Comparison of ENCODE assay signal across 28 mouse cellular contexts in the genomic region with DNA sequence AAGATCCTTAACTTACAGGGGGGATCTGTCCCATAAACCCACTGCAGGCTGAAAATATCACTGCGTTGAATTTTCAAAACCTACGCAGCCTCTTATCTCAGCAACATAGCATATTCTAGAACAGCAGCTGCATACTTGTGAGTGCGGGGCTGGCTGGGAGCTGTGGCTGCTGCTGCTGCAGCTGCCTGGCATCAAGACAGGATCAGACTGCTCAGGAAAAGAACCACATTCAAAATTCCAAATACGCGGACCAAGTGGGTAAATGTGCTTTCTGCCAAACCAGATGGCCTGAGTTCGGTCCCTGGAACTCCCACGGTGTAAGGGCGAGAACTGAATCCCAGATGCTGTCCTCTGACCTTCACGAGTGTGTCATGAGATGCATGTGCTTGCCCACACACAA. TPM values are rescaled to one million over a fixed set of nuclear protein-coding genes. Genes with fewer than 3 reads are reported as not detected.
DNase-seq lines count a peak whose midpoint lies in the region; ATAC-seq lines count a peak whose summit lies in the region.
"Had no signal": no experiment of that assay in that cellular context is flagged by ENCODE, and none has a peak within 500 bp of the region (broad histone marks: within the 10 kb centered on the region; RNA-seq: fewer than 3 reads in every experiment).

No protein-coding gene starts in this region.

- no peak for ATAC-seq in forebrain, embryonic 14.5 days
- ATAC-seq in forebrain, embryonic 16.5 days = no peak
- no peak for ATAC-seq in erythroblast, adult 5-6 weeks (replicated peaks; ENCODE audit: low FRiP score, poor library complexity, severe bottlenecking)
- ATAC-seq: activated CD4-positive, CD25-positive, alpha-beta regulatory T cell, adult 4 months had no signal

- no peak overlapping the region; the same call in 1 of the 2 replicates for H3K27ac ChIP-seq in forebrain, embryonic 14.5 days (ENCODE audit: low read depth, low read length)
- H3K27ac ChIP-seq in forebrain, embryonic 16.5 days (ENCODE audit: low read length) = no peak overlapping the region
- H3K27ac ChIP-seq: heart, adult 2 months; heart, embryonic 13.5 days; hindbrain, embryonic 14.5 days; kidney, postnatal 0 days; limb, embryonic 15.5 days; liver, embryonic 14.5 days; midbrain, embryonic 12.5 days had no signal

- H3K4me1 ChIP-seq in forebrain, embryonic 14.5 days (ENCODE audit: control insufficient read depth, insufficient read depth, low read length) = peaks cover 47% of the 10 kb centered on the region
- H3K4me1 ChIP-seq in forebrain, embryonic 16.5 days (replicated peaks; ENCODE audit: control insufficient read depth, insufficient read depth, low read length) = peaks cover 50% of the 10 kb centered on the region

- H3K9ac ChIP-seq in forebrain, embryonic 14.5 days (ENCODE audit: low read length) = no peak overlapping the region
- H3K9ac ChIP-seq in forebrain, embryonic 16.5 days (replicated peaks; ENCODE audit: low read depth, low read length) = no peak overlapping the region
- H3K9ac ChIP-seq: heart, embryonic 13.5 days; hindbrain, embryonic 14.5 days; limb, embryonic 15.5 days; liver, embryonic 14.5 days; midbrain, embryonic 12.5 days; neural tube, embryonic 15.5 days had no signal

- no peak overlapping the region for H3K4me2 ChIP-seq in forebrain, embryonic 14.5 days (ENCODE audit: low read length)
- no peak overlapping the region for H3K4me2 ChIP-seq in forebrain, embryonic 16.5 days (ENCODE audit: low read length)
- H3K4me2 ChIP-seq: heart, embryonic 13.5 days; hindbrain, embryonic 14.5 days; limb, embryonic 15.5 days; midbrain, embryonic 12.5 days; neural tube, embryonic 15.5 days had no signal

- no peak overlapping the region for H3K4me3 ChIP-seq in forebrain, embryonic 14.5 days (ENCODE audit: low read depth, low read length)
- no peak overlapping the region for H3K4me3 ChIP-seq in forebrain, embryonic 16.5 days (replicated peaks; ENCODE audit: low read length)
- H3K4me3 ChIP-seq: heart, adult 2 months; heart, embryonic 13.5 days; limb, embryonic 15.5 days; midbrain, embryonic 12.5 days; neural tube, embryonic 15.5 days had no signal

- 70% methylated on average over 9 of the region's 9 CpGs for WGBS in forebrain, embryonic 14.5 days
- WGBS in forebrain, embryonic 16.5 days = 39% methylated on average over 9 of the region's 9 CpGs

- H3K27me3 ChIP-seq in forebrain, embryonic 14.5 days (replicated peaks; ENCODE audit: control insufficient read depth, insufficient read depth, low read length) = no peaks in the 10 kb centered on the region
- H3K27me3 ChIP-seq in forebrain, embryonic 16.5 days (replicated peaks; ENCODE audit: control insufficient read depth, insufficient read depth, low read length) = no peaks in the 10 kb centered on the region
- H3K27me3 ChIP-seq: CH12.LX; limb, embryonic 15.5 days; neural tube, embryonic 15.5 days had no signal

- H3K9me3 ChIP-seq in forebrain, embryonic 14.5 days (replicated peaks; ENCODE audit: control insufficient read depth, low read length) = no peaks in the 10 kb centered on the region
- no peaks in the 10 kb centered on the region for H3K9me3 ChIP-seq in forebrain, embryonic 16.5 days (ENCODE audit: control insufficient read depth, low read length)
- H3K9me3 ChIP-seq: G1E; limb, embryonic 15.5 days; midbrain, embryonic 12.5 days; neural tube, embryonic 15.5 days had no signal

- H3K36me3 ChIP-seq in forebrain, embryonic 14.5 days (ENCODE audit: control insufficient read depth, insufficient read depth, low read length) = no peaks in the 10 kb centered on the region
- no peaks in the 10 kb centered on the region for H3K36me3 ChIP-seq in forebrain, embryonic 16.5 days (ENCODE audit: control insufficient read depth, insufficient read depth)
- H3K36me3 ChIP-seq: G1E; heart, embryonic 13.5 days; limb, embryonic 15.5 days; midbrain, embryonic 12.5 days; neural tube, embryonic 15.5 days had no signal

- DNase-seq in forebrain, embryonic 14.5 days (ENCODE audit: low spot score) = peak; percentile 54
- peak; percentile 22 for DNase-seq in left cerebral cortex, postnatal 4 days
- no peak for DNase-seq in left cerebral cortex, postnatal 36 days (ENCODE audit: low spot score in 2 of 2)
- peak; percentile 65 for DNase-seq in brain, adult 2 months (ENCODE audit: low read depth, low spot score)
- peak; percentile 44 for DNase-seq in fibroblast of lung, adult 2 months (ENCODE audit: low read depth)
- no peak for DNase-seq in MN1 (ENCODE audit: low spot score)
- DNase-seq: adrenal gland, adult 8-10 months; B cell, adult 2 months; cerebellum, adult 2 months; gastrocnemius, postnatal 14 days; heart, adult 2 months; heart, postnatal 14 days; kidney, adult 2 months; right cerebral cortex, postnatal 25 days; spleen, adult 18-20 months; thymus, postnatal 14 days had no signal

- intact Hi-C loops in left cerebral cortex, postnatal 4 days (cut with DNase I) = no loop called here
- intact Hi-C loops in left cerebral cortex, postnatal 36 days (cut with DNase I) = no loop called here

RNA-seq across cellular contexts. Expression of a gene that starts 34.3 kb away (rescaled TPM):
- polyA plus RNA-seq in forebrain, embryonic 14.5 days (2014; fragmentation: Nextera tagmentation; extraction: Ambion mirVana) = 9.4 and 16.0 TPM in 2 replicates
- 34.6 and 35.2 TPM in 2 replicates for polyA plus RNA-seq in forebrain, embryonic 16.5 days (2015; fragmentation: Nextera tagmentation; extraction: Ambion mirVana)
- 10 to 100 TPM; 55.6 to 59.1 TPM for total RNA-seq in left cerebral cortex, postnatal 4 days (2021)
- total RNA-seq in left cerebral cortex, postnatal 36 days (2021) = 10 to 100 TPM; 36.7 to 42.5 TPM
- total RNA-seq in erythroblast, adult 5-6 weeks (2015; ENCODE audit: low replicate concordance) = 0.21 and 2.5 TPM in 2 replicates
- 0.51 and 0.98 TPM in 2 replicates for total RNA-seq in erythroblast, adult 5-6 weeks (2017; ENCODE audit: low replicate concordance)
- total RNA-seq: CH12.LX; heart, adult 2 months; heart, postnatal 14 days had no signal
- polyA plus RNA-seq: activated CD4-positive, CD25-positive, alpha-beta regulatory T cell, adult 4 months; G1E had no signal

Comparison
In these comparisons a context has a peak if more than half of its experiments do, and no peak if none do; other contexts are left out.
1. DNase-seq: peak in forebrain, embryonic 14.5 days (single experiment), left cerebral cortex, postnatal 4 days (single experiment), brain, adult 2 months (single experiment) and fibroblast of lung, adult 2 months (single experiment); none in left cerebral cortex, postnatal 36 days (0 of 2) and MN1 (single experiment).
2. RNA of a gene that starts 34.3 kb away (total RNA-seq): 55.6 to 59.1 TPM in left cerebral cortex, postnatal 4 days and 36.7 to 42.5 TPM in left cerebral cortex, postnatal 36 days; 0.21 to 2.5 TPM in erythroblast, adult 5-6 weeks; every median in the first group is over 10 times any median in the second.